21 mouse cellular contexts compared by ENCODE assay signal in genomic region chr13:38232856-38233625, GRCm38 (mm10). TPM values are rescaled to one million over a fixed set of nuclear protein-coding genes. Genes with fewer than 3 reads are reported as not detected.
DNase-seq lines count a peak whose midpoint lies in the region; ATAC-seq and TF ChIP-seq lines count a peak whose summit lies in the region.
"Had no signal": no experiment of that assay in that cellular context is flagged by ENCODE, and none has a peak within 500 bp of the region (broad histone marks: within the 10 kb centered on the region; RNA-seq: fewer than 3 reads in every experiment).

No protein-coding gene starts in this region.

- H3K4me3 ChIP-seq in heart, embryonic 12.5 days: no peak overlapping the region
- no peak overlapping the region for H3K4me3 ChIP-seq in left cerebral cortex, adult 2 months
- H3K4me3 ChIP-seq: embryonic facial prominence, embryonic 15.5 days; erythroblast, embryonic 14.5 days; forebrain, embryonic 10.5 days; heart, embryonic 13.5 days; hindbrain, embryonic 12.5 days had no signal

- H3K4me2 ChIP-seq in heart, embryonic 12.5 days: no peak overlapping the region
- H3K4me2 ChIP-seq: embryonic facial prominence, embryonic 15.5 days; heart, embryonic 13.5 days; hindbrain, embryonic 12.5 days had no signal

- DNase-seq in heart, adult 11 months: peak; percentile 89
- DNase-seq in lung, postnatal 10 days: peak; percentile 18
- DNase-seq in lung, postnatal 25 days (ENCODE audit: low spot score): no peak
- DNase-seq in heart, postnatal 4 days: peak; percentile 58
- DNase-seq in left cerebral cortex, adult 2 months (ENCODE audit: extremely low spot score in 1 of 2, low spot score in 2 of 2): no peak
- DNase-seq: adrenal gland, adult 8-10 months; adrenal gland, postnatal 36 days; cerebellum, adult 2 months; cerebellum, postnatal 10 days; embryo, embryonic 11 days; gastrocnemius, postnatal 14 days; kidney, adult 18-20 months had no signal

- H3K27ac ChIP-seq in heart, embryonic 12.5 days (ENCODE audit: poor library complexity, severe bottlenecking): no peak overlapping the region
- H3K27ac ChIP-seq in left cerebral cortex, adult 2 months: no peak overlapping the region
- H3K27ac ChIP-seq: embryonic facial prominence, embryonic 15.5 days; forebrain, embryonic 10.5 days; heart, embryonic 13.5 days; hindbrain, embryonic 12.5 days; hindbrain, postnatal 0 days had no signal

- WGBS in heart, embryonic 12.5 days: 67% methylated on average over 3 of the region's 3 CpGs

- no peaks in the 10 kb centered on the region for H3K27me3 ChIP-seq in heart, embryonic 12.5 days (replicated peaks)
- H3K27me3 ChIP-seq: CH12.LX; embryonic facial prominence, embryonic 15.5 days; heart, embryonic 13.5 days; hindbrain, embryonic 12.5 days had no signal

- no peak for ATAC-seq in heart, embryonic 12.5 days (ENCODE audit: insufficient number of reproducible peaks, low FRiP score)
- ATAC-seq: forebrain, embryonic 14.5 days; hindbrain, postnatal 0 days had no signal

- intact Hi-C loops in left cerebral cortex, adult 2 months (cut with DNase I): no loop called here

- no peaks in the 10 kb centered on the region for H3K4me1 ChIP-seq in heart, embryonic 12.5 days (replicated peaks)
- H3K4me1 ChIP-seq: embryonic facial prominence, embryonic 15.5 days; hindbrain, embryonic 12.5 days had no signal

- TF ChIP-seq CTCF in left cerebral cortex, adult 2 months (IDR thresholded peaks at IDR 0.05): no peak

- peaks cover 14% of the 10 kb centered on the region for H3K9me3 ChIP-seq in heart, embryonic 12.5 days (replicated peaks)
- H3K9me3 ChIP-seq: embryonic facial prominence, embryonic 15.5 days; heart, embryonic 13.5 days had no signal

- no peak overlapping the region for H3K9ac ChIP-seq in heart, embryonic 12.5 days
- H3K9ac ChIP-seq: embryonic facial prominence, embryonic 15.5 days; heart, embryonic 13.5 days; hindbrain, embryonic 12.5 days had no signal

- peaks cover 27% of the 10 kb centered on the region for H3K36me3 ChIP-seq in heart, embryonic 12.5 days

RNA-seq across cellular contexts. Expression of gene Snrnp48, which starts 28.3 kb away (rescaled TPM):
- polyA plus RNA-seq in heart, embryonic 12.5 days (2016; fragmentation: Nextera tagmentation; extraction: Ambion mirVana): 28.2 and 30.2 TPM in 2 replicates
- total RNA-seq in heart, postnatal 4 days (2021): 10 to 100 TPM; 12.5 to 14.1 TPM
- 10 to 100 TPM; 21.7 to 28.4 TPM for total RNA-seq in left cerebral cortex, adult 2 months (2021)

Comparison
In these comparisons a context has a peak if more than half of its experiments do, and no peak if none do; other contexts are left out.
1. DNase-seq: peak in heart, adult 11 months (single experiment), lung, postnatal 10 days (single experiment) and heart, postnatal 4 days (single experiment); none in lung, postnatal 25 days (single experiment) and left cerebral cortex, adult 2 months (0 of 2).